ENCODE assay signal across 12 mouse cellular contexts in genomic region chr5:81686845-81687244, GRCm38 (mm10).
DNase-seq lines count a peak whose midpoint lies in the region; ATAC-seq and TF ChIP-seq lines count a peak whose summit lies in the region.
"Had no signal": no experiment of that assay in that cellular context is flagged by ENCODE, and none has a peak within 500 bp of the region (broad histone marks: within the 10 kb centered on the region; RNA-seq: fewer than 3 reads in every experiment).

No protein-coding gene starts in this region.

- peak; percentile 13 to 18 for DNase-seq in heart, adult 2 months
- DNase-seq in lung, postnatal 36 days = peak; percentile 17
- DNase-seq in lung, adult 18-20 months = no peak
- DNase-seq in gastrocnemius, postnatal 4 days (ENCODE audit: low spot score in 2 of 2) = peak; percentile 21 to 60
- peak; percentile 67 for DNase-seq in limb, embryonic 14.5 days (ENCODE audit: low spot score)
- DNase-seq: cerebellum, adult 9-10 months; lung, postnatal 4 days had no signal

- TF ChIP-seq EP300 in heart, adult 2 months (IDR thresholded peaks at IDR 0.05; ENCODE audit: insufficient read depth, low read depth, low read length) = no peak

- no peaks in the 10 kb centered on the region for H3K79me2 ChIP-seq in heart, adult 2 months (replicated peaks; ENCODE audit: control insufficient read depth, insufficient read depth, low read length)

- no peak overlapping the region for H3K4me3 ChIP-seq in heart, adult 2 months
- H3K4me3 ChIP-seq in heart, embryonic 11.5 days (ENCODE audit: low read depth, low read length) = no peak overlapping the region
- H3K4me3 ChIP-seq in limb, embryonic 14.5 days (replicated peaks; ENCODE audit: low read length) = no peak overlapping the region
- no peak overlapping the region for H3K4me3 ChIP-seq in intestine, postnatal 0 days (ENCODE audit: low read depth, low read length)
- H3K4me3 ChIP-seq: midbrain, embryonic 12.5 days had no signal

- no peak for TF ChIP-seq POLR2A in heart, adult 2 months (IDR thresholded peaks at IDR 0.05; ENCODE audit: insufficient read depth, low read depth, low read length)
- no peak for TF ChIP-seq POLR2A in limb, embryonic 14.5 days (IDR thresholded peaks at IDR 0.05; ENCODE audit: borderline replicate concordance, extremely low read depth, insufficient read depth, insufficient read length)

- no peaks in the 10 kb centered on the region for H3K4me1 ChIP-seq in heart, adult 2 months (ENCODE audit: control insufficient read depth, insufficient read depth, low read length)
- no peaks in the 10 kb centered on the region for H3K4me1 ChIP-seq in heart, embryonic 11.5 days (ENCODE audit: control insufficient read depth, insufficient read depth, low read length)
- H3K4me1 ChIP-seq in limb, embryonic 14.5 days (ENCODE audit: control insufficient read depth, insufficient read depth, low read length) = no peaks in the 10 kb centered on the region
- no peaks in the 10 kb centered on the region for H3K4me1 ChIP-seq in intestine, postnatal 0 days (replicated peaks; ENCODE audit: control insufficient read depth, insufficient read depth, low read length)
- H3K4me1 ChIP-seq: midbrain, embryonic 12.5 days had no signal

- no peak for TF ChIP-seq CTCF in heart, adult 2 months (IDR thresholded peaks at IDR 0.05)
- no peak for TF ChIP-seq CTCF in intestine, postnatal 0 days (IDR thresholded peaks at IDR 0.05; ENCODE audit: low read depth)

- intact Hi-C loops in heart, adult 2 months (cut with DNase I) = no loop called here

- no peaks in the 10 kb centered on the region for H3K36me3 ChIP-seq in heart, adult 2 months (ENCODE audit: control insufficient read depth, insufficient read depth, low read length)
- no peaks in the 10 kb centered on the region for H3K36me3 ChIP-seq in heart, embryonic 11.5 days (ENCODE audit: control insufficient read depth, insufficient read depth, low read length)
- H3K36me3 ChIP-seq in limb, embryonic 14.5 days (ENCODE audit: control insufficient read depth, insufficient read depth, low read length) = no peaks in the 10 kb centered on the region; the same call in 1 of the 2 replicates
- no peaks in the 10 kb centered on the region for H3K36me3 ChIP-seq in intestine, postnatal 0 days (ENCODE audit: control insufficient read depth, insufficient read depth)
- H3K36me3 ChIP-seq: midbrain, embryonic 12.5 days had no signal

- no peak overlapping the region for H3K4me2 ChIP-seq in heart, embryonic 11.5 days
- H3K4me2 ChIP-seq in limb, embryonic 14.5 days (replicated peaks; ENCODE audit: low read depth, low read length, severe bottlenecking) = no peak overlapping the region
- H3K4me2 ChIP-seq in intestine, postnatal 0 days (replicated peaks; ENCODE audit: low read depth) = no peak overlapping the region
- H3K4me2 ChIP-seq: midbrain, embryonic 12.5 days had no signal

- no peaks in the 10 kb centered on the region for H3K9me3 ChIP-seq in heart, embryonic 11.5 days (replicated peaks; ENCODE audit: control insufficient read depth, low read length)
- H3K9me3 ChIP-seq in limb, embryonic 14.5 days (ENCODE audit: control insufficient read depth, low read length) = no peaks in the 10 kb centered on the region
- H3K9me3 ChIP-seq in intestine, postnatal 0 days (ENCODE audit: control insufficient read depth) = no peaks in the 10 kb centered on the region
- H3K9me3 ChIP-seq: midbrain, embryonic 12.5 days had no signal

- 50% methylated on average over 4 of the region's 4 CpGs for WGBS in heart, adult 2 months
- WGBS in heart, embryonic 11.5 days (ENCODE audit: insufficient replicate concordance) = 85% methylated on average over 4 of the region's 4 CpGs
- 31% methylated on average over 4 of the region's 4 CpGs for WGBS in limb, embryonic 14.5 days
- WGBS in intestine, postnatal 0 days = 77% methylated on average over 4 of the region's 4 CpGs

- H3K27me3 ChIP-seq in heart, adult 2 months (ENCODE audit: control insufficient read depth, insufficient read depth, low read length) = no peaks in the 10 kb centered on the region
- H3K27me3 ChIP-seq in heart, embryonic 11.5 days (ENCODE audit: control insufficient read depth, insufficient read depth, low read length) = no peaks in the 10 kb centered on the region
- H3K27me3 ChIP-seq in limb, embryonic 14.5 days (ENCODE audit: control insufficient read depth, insufficient read depth, low read length) = no peaks in the 10 kb centered on the region
- no peaks in the 10 kb centered on the region for H3K27me3 ChIP-seq in intestine, postnatal 0 days (replicated peaks; ENCODE audit: control insufficient read depth, insufficient read depth, low read length)
- H3K27me3 ChIP-seq: midbrain, embryonic 12.5 days had no signal

- H3K27ac ChIP-seq in heart, adult 2 months = no peak overlapping the region
- no peak overlapping the region for H3K27ac ChIP-seq in heart, embryonic 11.5 days (ENCODE audit: low read depth, low read length)
- no peak overlapping the region for H3K27ac ChIP-seq in limb, embryonic 14.5 days (replicated peaks; ENCODE audit: low read depth, low read length)
- H3K27ac ChIP-seq in intestine, postnatal 0 days (ENCODE audit: low read depth, low read length) = no peak overlapping the region
- H3K27ac ChIP-seq: liver, embryonic 14.5 days; midbrain, embryonic 12.5 days had no signal

- no peak overlapping the region for H3K9ac ChIP-seq in heart, adult 2 months (ENCODE audit: low read depth, low read length)
- H3K9ac ChIP-seq in heart, embryonic 11.5 days (ENCODE audit: low read depth, low read length) = no peak overlapping the region
- no peak overlapping the region for H3K9ac ChIP-seq in limb, embryonic 14.5 days (ENCODE audit: low read depth, low read length, severe bottlenecking)
- H3K9ac ChIP-seq in intestine, postnatal 0 days (ENCODE audit: low read depth, low read length) = no peak overlapping the region
- H3K9ac ChIP-seq: liver, embryonic 14.5 days; midbrain, embryonic 12.5 days had no signal

- no peak for ATAC-seq in heart, embryonic 11.5 days (replicated peaks; ENCODE audit: insufficient number of reproducible peaks, low FRiP score, low TSS enrichment)
- ATAC-seq in limb, embryonic 14.5 days (ENCODE audit: low FRiP score, low read depth) = peak; percentile 37; the same call in 1 of the 2 replicates
- ATAC-seq in intestine, postnatal 0 days = no peak
- ATAC-seq: activated CD4-positive, CD25-positive, alpha-beta regulatory T cell, adult 4 months had no signal

Comparison
In these comparisons a context has a peak if more than half of its experiments do, and no peak if none do; other contexts are left out.
1. DNase-seq: peak in heart, adult 2 months (2 of 2), lung, postnatal 36 days (single experiment), gastrocnemius, postnatal 4 days (2 of 2) and limb, embryonic 14.5 days (single experiment); none in lung, adult 18-20 months (0 of 2).